Mouse (Mus musculus) limb, embryonic 13.5 days (tissue): ENCODE measurements around the gene Tex12. TPM values are rescaled to one million over a fixed set of nuclear protein-coding genes. Genes with fewer than 3 reads are reported as not detected.

ENCODE experiments used
- ATAC-seq: fragments of 200-750 bp; cut with Nextera tagmentation; 2 replicates; pipeline ENCODE4 v1.8.0; 2017; ENCODE audit warnings: low read depth, moderate number of reproducible peaks, moderate TSS enrichment; ENCODE audit not compliant: low FRiP score
- H3K27ac ChIP-seq: fragments of 300-500 bp; sonication (generic); 2 replicates; pipeline ENCODE4 v1.5.1; 2015; ENCODE audit warnings: inconsistent platforms, mild to moderate bottlenecking, moderate library complexity
- H3K27me3 ChIP-seq: fragments of 300-500 bp; sonication (generic); 2 replicates; pipeline ENCODE4 v1.6.1; 2015; ENCODE audit warnings: mild to moderate bottlenecking, inconsistent platforms
- H3K36me3 ChIP-seq: fragments of 300-500 bp; sonication (generic); 2 replicates; pipeline ENCODE4 v1.6.1; 2015; ENCODE audit warnings: inconsistent platforms, mild to moderate bottlenecking, moderate library complexity
- H3K4me1 ChIP-seq: fragments of 300-500 bp; sonication (generic); 2 replicates; pipeline ENCODE4 v1.6.1; 2015; ENCODE audit warnings: inconsistent platforms
- H3K4me2 ChIP-seq: fragments of 300-500 bp; sonication (generic); replicated peaks from 2 replicates; pipeline ENCODE4 v1.6.1; 2015; ENCODE audit warnings: inconsistent platforms, mild to moderate bottlenecking, moderate library complexity
- H3K4me3 ChIP-seq: fragments of 300-500 bp; sonication (generic); 2 replicates; pipeline ENCODE4 v1.5.1; 2015; ENCODE audit warnings: moderate library complexity, mild to moderate bottlenecking, inconsistent platforms
- H3K9ac ChIP-seq: fragments of 300-500 bp; sonication (generic); 2 replicates; pipeline ENCODE4 v1.6.1; 2015; ENCODE audit warnings: mild to moderate bottlenecking, inconsistent platforms
- H3K9me3 ChIP-seq: fragments of 300-500 bp; sonication (generic); 2 replicates; pipeline ENCODE4 v1.6.1; 2016; ENCODE audit warnings: inconsistent platforms
- WGBS: fragments of 180-500 bp; shearing (Covaris S2); methylation state at CpG from one replicate; pipeline ENCODE4 v1.1.7; 2015; 5-methylcytosine and 5-hydroxymethylcytosine counted together
- polyA plus RNA-seq: library from polyadenylated mRNA; unstranded; fragments of >200 nt; fragmentation: Nextera tagmentation; extraction: Ambion mirVana; gene quantifications from 2 replicates; pipeline ENCODE4 v1.2.1, GENCODE M21; 2015

Tex12 gene
- polyA plus RNA-seq, 1 experiment from 2014 or later, result not detected

- Histone ChIP-seq H3K9me3 (no peaks in the 10 kb centered on the region), H3K4me2 (peak within 1 kb of the TSS; percentile 76), H3K27me3 (no peaks in the 10 kb centered on the region), H3K36me3 (no peaks in the 10 kb centered on the region), H3K4me3 (peak within 1 kb of the TSS; percentile 73), H3K4me1 (peaks cover 14% of the 10 kb centered on the region), H3K27ac (no peak within 1 kb of the TSS; the same call in 1 of the 2 replicates), H3K9ac (peak within 1 kb of the TSS; percentile 74)
- peak; percentile 96 for ATAC-seq
- 0% methylated on average over 54 of the region's 54 CpGs for WGBS
Observed at GRCm38 (mm10) chr9:50528293-50528892, 32.7 kb downstream of the Tex12 start, which contains the start of gene Pts. Gene Pts, minus strand, starts transcription at chr9:50528724.

- no peak for ATAC-seq
- Histone ChIP-seq H3K4me2 (peak overlapping the region; percentile 76), H3K9ac (peak overlapping the region; percentile 74), H3K27me3 (no peaks in the 10 kb centered on the region), H3K36me3 (no peaks in the 10 kb centered on the region), H3K27ac (no peak overlapping the region), H3K4me1 (peaks cover 14% of the 10 kb centered on the region), H3K9me3 (no peaks in the 10 kb centered on the region), H3K4me3 (peak overlapping the region; percentile 73)
- WGBS, result 47% methylated on average over 7 of the region's 7 CpGs
Observed at GRCm38 (mm10) chr9:50527860-50528259, 33.3 kb downstream of the Tex12 start.

GRCm38 (mm10) chr9:50525585-50525984 lies 35.5 kb downstream of the Tex12 start:
- Histone ChIP-seq H3K4me1 (peaks cover 14% of the 10 kb centered on the region), H3K27me3 (no peaks in the 10 kb centered on the region), H3K9me3 (no peaks in the 10 kb centered on the region), H3K4me3 (no peak overlapping the region), H3K36me3 (peaks cover 7% of the 10 kb centered on the region), H3K9ac (no peak overlapping the region), H3K27ac (no peak overlapping the region), H3K4me2 (no peak overlapping the region)
- no peak for ATAC-seq
- 51% methylated on average over 5 of the region's 5 CpGs for WGBS

- Histone ChIP-seq H3K9ac (no peak overlapping the region), H3K9me3 (no peaks in the 10 kb centered on the region), H3K27me3 (no peaks in the 10 kb centered on the region), H3K27ac (no peak overlapping the region), H3K4me3 (no peak overlapping the region), H3K36me3 (peaks cover 9% of the 10 kb centered on the region), H3K4me1 (peaks cover 14% of the 10 kb centered on the region), H3K4me2 (no peak overlapping the region)
- no peak for ATAC-seq
- 88% methylated on average over 5 of the region's 5 CpGs for WGBS
Observed at GRCm38 (mm10) chr9:50524936-50525335, 36.2 kb downstream of the Tex12 start.

GRCm38 (mm10) chr9:50522574-50522973 lies 38.6 kb downstream of the Tex12 start:
- Histone ChIP-seq H3K36me3 (peaks cover 9% of the 10 kb centered on the region), H3K4me1 (peaks cover 9% of the 10 kb centered on the region), H3K27ac (no peak overlapping the region), H3K27me3 (no peaks in the 10 kb centered on the region), H3K9me3 (no peaks in the 10 kb centered on the region), H3K4me3 (no peak overlapping the region), H3K4me2 (no peak overlapping the region), H3K9ac (no peak overlapping the region)
- WGBS, result 81% methylated on average over 5 of the region's 5 CpGs
- no peak for ATAC-seq

- no peak overlapping the region for H3K4me2 ChIP-seq
- 56% methylated on average over 2 of the region's 2 CpGs for WGBS
Observed at GRCm38 (mm10) chr9:50521562-50521961, 39.6 kb downstream of the Tex12 start.

GRCm38 (mm10) chr9:50520748-50521147 lies 40.4 kb downstream of the Tex12 start:
- Histone ChIP-seq H3K4me2 (no peak overlapping the region), H3K9ac (no peak overlapping the region), H3K27ac (no peak overlapping the region), H3K36me3 (peaks cover 9% of the 10 kb centered on the region), H3K27me3 (no peaks in the 10 kb centered on the region), H3K9me3 (no peaks in the 10 kb centered on the region), H3K4me3 (no peak overlapping the region), H3K4me1 (no peaks in the 10 kb centered on the region)
- no peak for ATAC-seq
- 85% methylated on average over 6 of the region's 6 CpGs for WGBS

More at GRCm38 (mm10) chr9:50521562-50521961, 39.6 kb downstream of the Tex12 start:
- H3K27ac ChIP-seq, result no peak overlapping the region
- no peak overlapping the region for H3K4me3 ChIP-seq
- no peaks in the 10 kb centered on the region for H3K9me3 ChIP-seq
- H3K4me1 ChIP-seq, result 0 out of 2 replicates have a peak, but pooled peaks cover under 1% of the 10 kb centered on the region
- no peaks in the 10 kb centered on the region for H3K27me3 ChIP-seq
- no peak overlapping the region for H3K9ac ChIP-seq
- no peak for ATAC-seq
- H3K36me3 ChIP-seq, result peaks cover 9% of the 10 kb centered on the region

GRCm38 (mm10) chr9:50518781-50519180 lies 42.3 kb downstream of the Tex12 start:
- Histone ChIP-seq H3K9ac (no peak overlapping the region), H3K4me3 (no peak overlapping the region), H3K27me3 (no peaks in the 10 kb centered on the region), H3K27ac (no peak overlapping the region), H3K4me1 (no peaks in the 10 kb centered on the region), H3K4me2 (no peak overlapping the region), H3K9me3 (no peaks in the 10 kb centered on the region), H3K36me3 (peaks cover 9% of the 10 kb centered on the region)
- WGBS, result 16% methylated on average over 2 of the region's 2 CpGs
- ATAC-seq, result no peak

- peaks cover under 1% of the 10 kb centered on the region; the same call in 1 of the 2 replicates for H3K36me3 ChIP-seq
- H3K4me1 ChIP-seq, result no peaks in the 10 kb centered on the region
- WGBS, result 87% methylated on average over 5 of the region's 5 CpGs
- H3K9ac ChIP-seq, result no peak overlapping the region
- H3K9me3 ChIP-seq, result no peaks in the 10 kb centered on the region; the same call in 1 of the 2 replicates
- ATAC-seq, result no peak
- no peak overlapping the region for H3K4me3 ChIP-seq
- no peak overlapping the region for H3K27ac ChIP-seq
- H3K27me3 ChIP-seq, result no peaks in the 10 kb centered on the region
- H3K4me2 ChIP-seq, result no peak overlapping the region
Observed at GRCm38 (mm10) chr9:50515462-50515861, 45.7 kb downstream of the Tex12 start.

- WGBS, result 81% methylated on average over 7 of the region's 7 CpGs
Observed at GRCm38 (mm10) chr9:50507570-50507969, 53.6 kb downstream of the Tex12 start.

More at GRCm38 (mm10) chr9:50507570-50507969, 53.6 kb downstream of the Tex12 start:
- Histone ChIP-seq H3K27ac (no peak overlapping the region), H3K9ac (no peak overlapping the region), H3K4me1 (no peaks in the 10 kb centered on the region; the same call in 1 of the 2 replicates), H3K36me3 (no peaks in the 10 kb centered on the region), H3K4me3 (no peak overlapping the region), H3K27me3 (no peaks in the 10 kb centered on the region), H3K4me2 (no peak overlapping the region), H3K9me3 (no peaks in the 10 kb centered on the region; the same call in 1 of the 2 replicates)
- ATAC-seq, result no peak
